Mouse (Mus musculus): Measurements from ENCODE around the gene Mlh3.
"Not testable (repeated sequence)": the region's sequence is repeated elsewhere in the genome, so short reads cannot be mapped to it uniquely, and the experiment has no call there.

Mlh3 gene

DNA sequence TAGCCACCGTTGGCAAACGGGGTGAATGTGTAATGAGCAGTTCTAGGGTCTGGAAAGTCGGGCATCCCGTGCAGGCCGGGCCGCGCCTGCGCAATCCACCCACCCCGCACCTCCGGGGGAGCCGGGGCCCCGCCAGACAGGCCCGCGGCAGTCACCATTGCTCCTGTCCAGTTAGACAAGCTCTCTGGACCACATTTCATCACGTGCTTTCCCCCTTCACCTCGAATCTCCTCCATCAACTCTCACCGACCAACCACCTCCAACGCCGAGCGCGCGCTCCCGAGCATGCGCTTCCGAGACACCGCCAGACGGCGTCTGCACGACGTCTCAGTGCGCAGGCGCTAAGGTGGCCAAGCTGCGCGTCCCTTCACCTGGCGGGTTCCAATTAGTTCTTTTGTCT is at the start of gene Mlh3:
Gene Mlh3, minus strand, starts transcription at position 281 of the 400 bp plus-strand sequence.
- peak; percentile 90 for DNase-seq (ENCODE audit: low spot score in 2 of 2)

DNA sequence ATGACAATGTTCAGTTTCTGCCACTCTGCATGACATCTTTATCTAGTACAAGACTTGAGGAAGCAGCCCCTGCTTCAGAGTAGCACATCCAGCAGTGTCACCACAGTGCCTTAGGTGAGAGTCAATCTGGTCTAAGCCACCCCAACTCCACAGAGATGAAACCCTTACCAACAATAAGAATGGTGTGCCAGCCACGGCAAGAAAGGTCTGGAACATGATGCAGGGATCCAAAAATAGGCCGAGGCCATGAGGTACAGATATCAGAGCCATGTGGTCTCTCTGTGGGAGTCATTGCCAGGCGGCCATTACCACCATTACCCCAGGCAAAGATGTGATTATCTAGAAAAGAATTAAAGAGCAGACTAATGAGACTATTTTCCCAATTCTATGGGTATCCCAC is 38.3 kb upstream of the Mlh3 start:
- no peak for DNase-seq (ENCODE audit: low spot score in 2 of 2)

DNA sequence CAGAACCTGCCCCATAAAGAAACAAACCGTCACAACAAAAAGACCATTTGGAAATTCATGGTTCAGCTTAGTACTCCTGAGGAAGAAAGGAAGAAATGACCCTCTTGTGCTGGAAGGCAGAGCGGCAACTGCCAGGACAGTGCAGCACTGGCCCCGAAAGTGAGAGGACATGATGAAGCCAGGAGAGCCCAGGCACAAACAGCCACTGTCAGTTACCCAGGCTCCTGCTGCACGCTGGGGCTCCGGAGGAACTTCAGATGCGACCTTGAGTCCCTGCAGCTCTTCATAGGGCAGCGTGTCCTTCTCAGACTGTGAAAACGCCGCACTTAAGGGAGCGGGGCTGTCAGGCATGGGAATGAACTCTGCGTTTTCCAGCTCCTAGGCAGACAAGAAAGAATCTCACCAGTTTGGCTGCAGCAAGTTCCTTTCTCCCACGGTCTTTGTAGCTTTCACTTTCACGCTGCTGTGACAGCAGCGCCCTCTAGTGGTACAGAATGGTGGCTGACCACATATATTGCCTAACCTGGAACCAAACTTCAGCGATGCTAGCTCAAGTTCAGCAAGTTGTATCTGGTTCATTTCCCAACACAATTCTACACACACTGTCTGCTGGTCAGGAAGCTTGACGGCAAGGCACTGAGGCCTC is 35.0 kb upstream of the Mlh3 start:
- DNase-seq (ENCODE audit: low spot score in 2 of 2), result peak; percentile 88 to 91

DNA sequence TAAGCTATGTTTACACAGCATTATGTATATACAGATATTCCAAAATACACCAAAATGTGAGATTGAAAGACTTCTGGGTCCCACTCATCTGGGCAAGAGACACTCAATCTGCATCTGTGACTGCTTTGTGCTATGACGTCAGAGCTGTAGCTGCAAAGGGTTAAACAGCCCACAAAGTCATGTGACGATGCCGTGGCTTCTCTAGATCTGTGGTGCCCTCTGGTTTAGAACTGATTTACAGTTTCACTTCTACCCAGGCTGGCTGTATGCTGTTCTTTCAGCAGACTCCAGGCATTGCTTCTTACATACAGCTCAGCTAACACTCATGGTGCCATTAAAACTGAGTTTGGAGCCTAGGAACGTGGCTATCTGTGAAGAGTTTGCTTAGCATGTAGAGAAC is 34.3 kb upstream of the Mlh3 start:
- no peak for DNase-seq (ENCODE audit: low spot score in 2 of 2)

DNA sequence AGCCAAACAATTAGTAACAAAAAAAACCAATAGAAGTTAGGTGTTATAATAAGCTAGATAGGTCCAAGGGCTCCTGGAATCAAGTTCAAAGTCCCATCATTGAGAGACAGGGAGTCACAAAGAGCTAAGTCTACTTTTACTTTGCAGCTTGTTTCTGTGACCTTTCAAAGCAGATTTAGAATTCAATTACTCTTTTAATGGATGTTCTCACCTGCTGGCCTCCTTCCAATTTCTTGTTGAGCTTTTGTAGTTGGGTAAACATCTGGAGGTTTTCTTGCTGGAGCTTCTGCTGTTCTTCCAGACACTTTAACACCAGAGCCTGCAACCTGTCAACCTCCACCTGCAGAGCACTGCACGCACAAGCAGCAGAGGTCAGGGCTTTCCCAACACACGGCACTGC is 32.9 kb upstream of the Mlh3 start:
- no peak for DNase-seq (ENCODE audit: low spot score in 2 of 2)

DNA sequence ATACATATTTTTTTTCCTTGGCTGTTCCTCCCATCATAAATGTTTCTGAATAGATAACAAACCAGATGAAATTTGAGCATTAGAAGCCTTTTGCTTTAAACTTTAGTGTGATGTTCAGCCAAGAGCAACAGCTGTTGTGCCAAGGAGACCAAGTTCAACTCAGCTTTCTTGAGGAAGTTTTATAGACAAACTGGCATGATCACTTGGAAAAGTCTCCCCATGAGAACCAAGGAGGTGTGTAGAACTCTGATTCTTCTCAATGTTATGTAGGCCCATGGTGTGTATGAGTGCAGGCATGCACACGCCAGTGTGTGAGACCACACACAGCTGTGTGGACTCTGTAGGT is 28.4 kb upstream of the Mlh3 start:
- no peak for DNase-seq (ENCODE audit: low spot score in 2 of 2)

DNA sequence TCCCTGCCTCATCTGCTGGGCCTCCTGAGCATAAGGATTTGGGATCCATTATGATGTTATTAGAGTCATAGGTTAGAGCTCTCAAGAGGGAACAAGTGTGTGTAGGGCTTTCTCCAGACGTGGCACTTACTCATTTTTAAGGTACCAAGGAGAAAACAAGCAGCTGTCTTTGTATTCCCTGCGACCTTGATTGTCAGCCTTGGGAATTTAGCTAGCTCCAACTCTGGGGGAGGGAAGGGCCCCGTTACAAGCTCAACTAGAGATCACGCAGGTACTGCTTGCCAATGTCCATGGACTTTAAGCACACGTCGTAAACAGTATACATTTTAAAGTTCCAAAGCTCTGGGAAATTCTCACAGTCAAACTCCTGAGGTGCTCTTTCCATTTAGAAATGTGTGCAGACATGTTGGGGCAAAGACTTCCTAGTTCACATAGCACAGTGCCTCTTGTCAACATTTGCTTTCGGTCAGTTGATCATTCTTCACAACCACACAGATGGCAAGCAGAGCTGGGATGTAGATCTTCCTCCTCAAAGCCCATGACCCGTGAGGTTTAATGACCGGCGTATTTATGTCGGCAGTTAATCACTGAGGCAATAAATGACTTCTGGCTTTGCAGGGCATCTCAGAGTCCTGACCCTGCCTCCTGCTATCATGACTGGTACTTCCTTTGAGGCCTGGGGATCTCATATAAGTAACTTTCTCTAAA is 27.9 kb upstream of the Mlh3 start:
- DNase-seq (ENCODE audit: low spot score in 2 of 2), result no peak

DNA sequence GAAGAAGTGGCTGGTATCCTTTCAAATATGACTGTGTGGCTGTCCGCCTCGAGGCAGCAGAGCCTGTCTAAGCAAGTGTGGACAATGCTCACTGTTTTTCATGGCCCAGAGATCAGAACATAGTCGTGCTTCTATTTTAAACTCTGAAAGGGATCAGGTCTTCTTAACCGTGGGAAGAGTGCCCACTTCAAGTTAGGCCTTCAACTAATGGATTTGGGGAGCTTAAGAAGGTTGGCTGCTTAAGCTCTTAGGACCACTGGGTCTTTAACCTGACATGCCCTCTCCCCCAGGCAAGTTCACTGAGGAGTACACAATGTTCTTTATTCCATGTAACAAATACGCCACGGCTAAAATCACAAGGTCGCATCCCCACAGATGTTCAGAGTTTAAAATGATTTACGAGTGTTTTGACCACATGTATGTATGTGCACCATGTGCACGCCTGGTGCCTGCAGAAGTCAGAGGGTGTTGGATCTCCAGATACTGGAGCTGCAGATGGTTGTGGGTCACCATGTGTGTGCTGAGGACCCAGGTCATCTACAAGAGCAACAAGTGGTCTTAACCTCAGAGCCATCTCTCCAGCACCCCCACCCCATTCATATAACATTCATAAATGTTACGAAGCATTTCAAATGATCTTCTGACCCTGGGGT is 27.1 kb upstream of the Mlh3 start:
- no peak for DNase-seq (ENCODE audit: low spot score in 2 of 2)

DNA sequence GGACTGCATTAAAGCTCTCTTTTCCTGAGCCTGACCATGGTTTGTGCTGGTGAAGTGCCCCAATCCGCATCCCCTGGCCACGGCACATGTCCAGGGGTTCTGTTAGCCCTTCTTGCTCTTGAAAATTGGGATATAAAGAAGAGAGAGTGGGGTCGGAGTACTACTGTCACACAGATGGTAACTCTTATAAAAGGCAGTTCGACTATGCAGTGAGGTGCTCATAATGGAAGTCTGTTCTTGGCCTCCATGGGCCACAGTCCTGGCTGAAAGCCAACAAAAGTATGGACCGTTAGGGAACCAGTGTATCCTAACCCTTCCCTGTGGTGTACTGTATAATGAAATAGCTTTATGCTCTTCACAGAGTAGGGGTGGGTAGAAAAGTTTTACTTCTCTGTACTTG is 26.5 kb upstream of the Mlh3 start:
- DNase-seq (ENCODE audit: low spot score in 2 of 2), result no peak

DNA sequence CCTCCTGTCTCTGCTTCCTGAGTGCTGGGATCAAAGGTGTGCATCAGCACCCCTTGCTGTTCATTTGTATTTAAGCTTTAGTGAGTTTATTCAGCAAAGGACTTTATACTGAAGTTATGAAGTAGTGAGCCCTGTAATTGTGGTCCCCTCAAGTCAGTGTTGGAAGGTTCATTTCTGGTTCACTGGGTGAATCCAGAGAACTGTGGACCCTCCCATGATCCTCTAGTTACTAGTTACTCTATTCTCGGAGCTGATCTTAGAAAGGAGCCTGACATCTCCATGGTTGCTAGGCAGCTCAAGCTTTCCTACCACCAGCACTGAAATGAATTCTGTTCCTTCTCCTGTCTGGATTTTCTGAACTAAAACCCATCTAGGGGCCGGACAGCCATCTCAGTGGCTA is 25.1 kb upstream of the Mlh3 start:
- DNase-seq (ENCODE audit: low spot score in 2 of 2), result no peak

DNA sequence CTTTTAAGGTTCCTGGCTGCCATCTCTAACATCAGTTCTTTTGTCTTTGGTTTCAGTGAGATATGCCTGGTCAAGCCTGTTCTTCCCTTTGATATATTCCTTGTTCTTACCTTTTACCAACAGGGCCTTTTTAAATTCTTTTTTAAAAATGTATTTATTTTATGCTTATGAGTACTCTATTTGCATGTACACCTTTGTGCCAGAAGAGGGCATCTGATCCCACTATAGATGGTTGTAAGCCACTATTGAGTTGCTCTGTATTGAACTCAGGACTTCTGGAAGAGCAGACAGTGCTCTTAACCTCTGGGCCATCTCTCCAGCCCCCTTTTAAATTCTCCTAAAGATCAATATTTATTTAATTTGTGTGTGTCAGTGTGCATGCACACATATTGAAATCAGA is 22.5 kb upstream of the Mlh3 start:
- no peak for DNase-seq (ENCODE audit: low spot score in 2 of 2)

DNA sequence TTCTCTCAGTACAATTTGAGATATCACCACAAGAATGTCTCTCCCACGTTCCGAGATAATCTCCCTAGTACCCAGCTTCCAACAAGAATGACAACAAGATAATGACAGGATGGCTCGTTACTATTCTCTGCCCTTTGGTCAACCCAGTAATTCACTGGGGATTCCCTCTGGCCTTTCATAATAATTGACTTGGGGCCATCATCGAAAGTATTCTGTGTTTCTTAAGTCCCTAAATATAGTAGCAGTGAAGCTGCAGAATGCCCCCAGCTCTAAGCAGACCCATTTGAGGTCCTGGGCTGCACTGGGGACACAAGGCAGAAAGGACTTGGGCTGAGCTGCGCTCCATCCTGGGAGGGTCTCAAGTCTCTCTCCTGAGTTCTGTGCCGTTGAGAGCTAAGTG is 21.9 kb upstream of the Mlh3 start:
- no peak for DNase-seq (ENCODE audit: low spot score in 2 of 2)

DNA sequence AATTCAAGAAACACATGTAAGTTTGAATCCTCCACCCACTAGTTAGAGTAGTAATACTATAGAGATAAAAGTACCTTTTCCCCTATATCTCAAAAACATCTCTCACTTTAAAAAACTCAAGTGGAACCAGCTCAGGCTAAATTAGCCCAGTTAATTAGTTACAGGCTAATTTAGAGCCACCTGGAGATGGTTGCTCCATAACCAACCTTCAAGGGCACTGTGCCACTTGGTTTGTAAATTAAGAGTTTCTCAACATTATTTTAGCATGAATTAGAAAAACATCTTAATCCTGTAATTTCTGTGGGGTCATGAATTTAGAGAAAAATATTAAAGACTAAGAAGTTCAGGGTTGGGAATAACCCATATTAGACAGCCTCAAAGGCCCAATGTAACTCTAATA is 21.1 kb upstream of the Mlh3 start:
- DNase-seq (ENCODE audit: low spot score in 2 of 2), result no peak

DNA sequence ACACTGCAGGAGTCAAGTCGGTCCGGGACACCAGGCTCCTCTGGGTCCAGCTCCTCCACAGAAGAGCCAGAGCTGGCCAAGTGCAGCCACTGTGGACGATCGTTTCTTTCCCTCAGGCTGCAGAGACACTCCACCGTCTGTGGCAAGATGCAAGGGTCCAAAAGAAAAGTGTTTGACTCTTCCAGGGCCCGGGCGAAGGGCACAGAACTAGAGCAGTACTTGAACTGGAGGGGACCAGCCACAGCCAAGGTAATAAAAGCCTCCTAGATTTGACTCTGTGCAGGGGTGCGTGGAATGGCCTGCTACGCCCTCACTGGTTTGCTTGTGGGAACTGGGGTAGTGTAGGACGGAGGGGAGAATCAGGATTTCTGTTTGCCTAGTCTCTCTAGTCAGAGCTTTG is 20.2 kb upstream of the Mlh3 start:
- DNase-seq (ENCODE audit: low spot score in 2 of 2), result no peak

DNA sequence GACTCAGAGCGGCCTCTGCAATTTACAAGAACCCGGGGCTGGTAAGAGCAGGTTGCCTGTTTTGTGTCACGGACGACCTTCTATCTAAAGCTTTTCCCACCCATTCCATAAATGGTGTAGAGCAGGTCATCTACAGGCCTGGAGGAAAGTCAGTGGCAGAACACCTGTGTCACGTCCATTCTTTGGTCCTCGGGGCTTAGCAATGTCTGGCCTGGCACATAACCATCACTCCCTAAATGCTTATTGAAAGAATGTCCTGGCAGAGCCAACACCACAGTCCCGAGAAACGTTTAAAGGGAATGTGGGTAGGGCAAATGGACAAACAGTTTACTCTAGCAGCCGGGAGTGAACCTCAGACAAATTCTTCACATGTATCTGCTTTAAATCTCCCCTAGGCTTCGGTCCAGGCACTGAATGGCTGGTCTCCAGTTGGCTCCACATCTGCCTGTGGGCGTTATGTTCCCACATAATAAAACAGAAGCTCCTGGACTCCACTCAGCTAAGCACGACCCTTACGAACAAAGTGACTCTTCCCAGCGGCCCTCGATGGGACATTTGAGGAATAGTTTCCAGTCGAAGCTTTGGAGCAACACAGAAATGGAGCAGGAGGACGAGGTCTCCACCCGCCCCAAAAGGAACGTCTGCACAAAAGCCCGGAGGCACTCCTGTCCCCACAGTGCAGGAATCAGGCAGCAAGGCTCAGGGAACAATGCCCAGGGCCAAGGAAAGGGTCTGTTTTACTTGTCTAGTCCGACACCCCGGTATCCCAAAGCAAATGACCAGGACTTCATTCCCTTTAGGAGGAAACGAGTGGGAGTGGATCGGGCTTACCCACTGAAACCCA is 19.0 kb upstream of the Mlh3 start:
- DNase-seq (ENCODE audit: low spot score in 2 of 2), result peak in 1 of 2 experiments; percentile 40

DNA sequence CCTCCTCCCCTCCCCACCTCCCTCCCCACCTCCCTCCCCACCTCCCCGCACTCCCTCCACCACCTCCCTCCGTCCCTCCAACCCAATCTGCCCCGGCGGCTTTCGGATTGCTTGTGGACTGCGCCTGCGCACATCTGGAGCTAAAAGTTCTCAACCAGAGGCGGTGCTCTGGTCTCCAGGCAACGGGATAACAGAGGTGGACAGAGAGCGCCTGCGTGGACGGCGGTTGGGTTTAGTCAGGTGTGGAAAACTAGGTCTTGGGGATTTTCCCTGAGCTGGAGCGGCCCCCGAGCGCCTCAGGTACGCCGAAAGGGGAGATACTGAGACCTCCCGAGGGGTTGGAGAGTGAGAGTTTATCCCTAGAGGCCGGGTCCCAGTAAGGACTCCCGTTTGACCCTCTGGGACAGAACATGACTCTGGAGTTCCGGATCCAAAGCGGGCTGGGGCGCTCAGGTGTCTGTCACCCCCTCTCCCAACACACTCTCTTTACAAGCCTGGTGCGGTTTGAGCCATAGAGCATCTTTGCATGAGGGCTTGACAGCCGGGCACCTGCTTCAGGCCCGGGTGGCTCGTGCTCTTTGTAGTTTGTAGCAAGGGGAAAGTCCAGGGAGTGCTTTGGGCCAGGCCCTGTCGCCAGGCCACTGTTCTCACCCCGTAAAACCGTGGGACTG is 18.2 kb upstream of the Mlh3 start, which contains the start of gene Zc2hc1c:
Gene Zc2hc1c, plus strand, starts transcription at position 106 of the 671 bp plus-strand sequence.
- peak; percentile 89 for DNase-seq (ENCODE audit: low spot score in 2 of 2)

DNA sequence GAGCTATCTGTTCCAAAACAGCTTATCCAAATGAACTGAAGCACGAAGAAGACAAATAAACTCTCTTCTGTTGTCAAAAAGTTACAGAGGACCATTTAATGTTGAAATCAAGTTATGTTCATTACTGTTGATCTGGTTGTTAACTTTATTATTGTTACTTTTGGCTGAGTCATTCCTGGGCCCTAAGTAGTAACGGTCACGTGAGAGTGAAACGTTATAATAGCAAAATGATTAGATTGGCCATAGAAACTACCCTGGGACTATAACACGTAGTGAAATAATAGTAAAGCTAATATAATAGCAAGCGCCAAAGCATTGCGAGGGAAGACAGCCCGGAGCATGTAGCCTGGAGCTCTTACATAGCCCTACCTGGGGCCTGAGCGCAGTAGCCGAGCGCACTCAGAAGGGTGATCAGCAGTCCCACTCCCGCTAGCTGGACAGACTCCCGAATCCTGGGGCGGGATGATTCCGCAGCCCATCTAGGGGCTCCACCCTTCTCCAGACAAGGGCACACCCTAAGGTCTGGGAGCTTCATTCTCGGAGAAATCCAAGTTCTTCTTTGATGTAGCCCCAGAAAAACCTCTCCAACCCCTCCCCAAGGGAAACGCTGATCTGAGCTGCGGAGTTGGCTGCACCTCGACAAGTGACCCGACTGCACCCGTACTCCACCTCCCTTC is 17.5 kb upstream of the Mlh3 start, which contains the start of gene Acyp1:
Gene Acyp1, minus strand, starts transcription at position 630 of the 677 bp plus-strand sequence.
- DNase-seq (ENCODE audit: low spot score in 2 of 2), result peak in 1 of 2 experiments; percentile 35

DNA sequence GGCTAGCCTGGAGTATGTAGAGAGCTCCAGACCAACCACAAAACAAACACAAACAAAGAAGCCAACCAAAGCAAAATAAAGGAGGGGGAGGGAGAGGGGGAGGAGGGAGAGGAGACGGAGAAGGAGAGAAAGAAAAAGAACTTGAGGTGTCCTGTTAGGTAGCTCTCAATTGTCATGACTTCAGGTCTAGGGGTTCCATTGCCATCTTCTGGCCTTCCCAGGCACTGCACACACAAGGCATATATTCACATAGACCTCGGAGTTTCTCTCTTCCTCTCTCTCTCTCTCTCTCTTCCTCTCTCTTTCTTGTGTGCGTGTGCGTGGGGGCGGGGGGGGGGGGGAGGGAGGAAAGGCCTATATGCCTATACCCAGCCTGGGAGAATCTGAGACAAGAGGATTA is 16.5 kb upstream of the Mlh3 start:
- DNase-seq (ENCODE audit: low spot score in 2 of 2), result peak in 1 of 2 experiments; percentile 48

DNA sequence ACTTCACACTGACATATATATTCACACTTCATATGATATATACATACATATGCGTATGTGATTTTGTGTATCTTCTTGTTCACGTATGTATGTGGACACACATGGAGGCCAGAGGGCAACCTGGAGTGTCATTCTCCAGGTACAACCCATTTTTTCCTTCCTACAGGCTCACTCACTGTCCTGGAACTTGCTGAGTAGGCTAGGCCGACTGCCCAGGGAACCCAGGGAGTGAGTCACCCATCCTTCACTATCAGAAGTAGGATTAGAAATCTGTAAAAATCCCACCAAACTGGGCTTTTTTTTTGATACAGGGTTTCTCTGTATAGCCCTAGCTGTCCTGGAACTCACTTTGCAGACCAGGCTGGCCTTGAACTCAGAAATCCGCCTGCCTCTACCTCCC is 14.6 kb upstream of the Mlh3 start:
- no peak for DNase-seq (ENCODE audit: low spot score in 2 of 2)

DNA sequence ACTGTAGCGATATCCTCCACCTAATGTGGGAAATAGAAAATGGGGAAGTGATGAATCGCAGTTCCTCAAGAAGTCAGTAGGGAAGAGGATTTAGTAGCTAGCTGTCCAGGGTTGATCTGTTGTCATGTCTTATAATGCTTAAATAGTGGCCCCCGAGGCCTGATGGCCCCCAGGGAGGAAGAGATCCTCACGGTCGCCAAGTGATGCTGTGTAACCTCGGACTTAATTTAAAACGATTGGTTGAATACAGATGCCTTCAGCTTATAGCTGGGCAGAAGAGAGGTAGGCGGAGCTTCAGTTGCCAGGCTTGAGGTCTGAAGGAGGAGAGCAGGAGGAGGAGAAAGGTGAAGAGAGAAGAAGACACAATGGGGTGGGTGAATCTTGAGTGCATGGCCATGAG is 13.9 kb upstream of the Mlh3 start:
- no peak for DNase-seq (ENCODE audit: low spot score in 2 of 2)

DNA sequence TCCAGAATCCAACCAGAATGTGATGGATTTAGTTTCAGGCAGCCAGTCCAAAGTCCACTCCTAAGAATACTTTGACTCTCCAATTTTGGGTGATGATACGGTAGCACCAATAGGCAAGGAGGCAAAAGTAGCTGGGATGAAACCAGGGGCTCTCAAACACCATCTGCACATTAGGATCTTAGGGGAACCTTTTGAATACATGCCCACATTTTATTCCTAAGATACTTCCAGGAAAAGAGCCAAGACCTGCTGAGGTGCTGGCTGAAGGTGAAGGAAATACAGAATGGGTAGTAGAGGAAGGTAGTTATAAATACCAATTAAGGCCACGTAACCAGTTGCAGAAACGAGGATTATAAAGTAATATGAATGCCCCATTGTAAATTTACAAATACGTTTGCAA is 11.4 kb upstream of the Mlh3 start:
- DNase-seq (ENCODE audit: low spot score in 2 of 2), result not testable (repeated sequence)
